Mouse (Mus musculus): ENCODE data around the gene Ift81. TPM values are rescaled to one million over a fixed set of nuclear protein-coding genes. Genes with fewer than 3 reads are reported as not detected.
"Not testable (repeated sequence)": the region's sequence is repeated elsewhere in the genome, so short reads cannot be mapped to it uniquely, and the experiment has no call there.

The Ift81 gene
- polyA plus RNA-seq, 1 experiment from 2014 or later: 39.6 TPM

DNA sequence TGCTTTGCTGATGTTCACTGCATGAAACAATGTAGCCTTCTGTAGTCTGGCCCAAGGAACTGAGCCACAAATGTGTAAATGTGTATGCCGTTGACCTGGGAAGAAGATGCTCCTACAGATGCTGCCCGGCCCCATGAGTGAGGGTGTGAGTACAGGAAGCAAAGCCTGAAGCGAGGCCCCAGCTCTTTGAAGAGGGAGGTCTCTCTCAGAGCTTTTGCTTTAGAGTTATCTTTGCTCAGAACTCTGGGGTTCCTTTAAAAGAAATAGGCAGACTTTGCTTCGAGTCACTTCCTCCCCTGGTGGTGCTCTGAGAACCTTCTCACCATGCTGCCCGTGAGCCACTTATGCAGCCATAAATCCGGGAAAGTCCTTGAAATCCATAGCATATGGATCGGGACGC lies 35.8 kb upstream of the Ift81 start:
- no peak for DNase-seq

DNA sequence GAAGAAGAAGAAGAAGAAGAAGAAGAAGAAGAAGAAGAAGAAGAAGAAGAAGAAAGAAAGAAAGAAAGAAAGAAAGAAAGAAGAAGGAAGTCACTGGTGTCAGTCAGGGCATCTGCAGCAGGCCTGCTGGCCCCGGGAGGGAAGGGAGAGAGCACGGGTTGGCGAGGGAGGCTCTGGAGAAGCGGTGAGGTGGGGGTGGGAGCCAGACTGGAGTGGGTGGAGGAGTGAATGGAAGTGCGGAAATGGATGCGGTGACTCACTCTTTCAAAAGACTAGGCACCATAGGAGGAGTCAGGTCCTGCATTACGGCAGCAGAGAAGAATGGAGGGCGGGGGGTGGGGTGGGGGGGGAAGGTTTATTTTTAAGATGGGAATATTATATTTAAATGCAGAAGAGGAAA lies 34.9 kb upstream of the Ift81 start:
- Histone ChIP-seq H3K4me1 (ENCODE audit: insufficient read depth) (peaks cover 2% of the 10 kb centered on the region; the same call in 1 of the 2 replicates), H3K4me2 (no peak overlapping the region), H3K36me3 (ENCODE audit: insufficient read depth) (no peaks in the 10 kb centered on the region), H3K9me3 (ENCODE audit: low read depth, low read length) (no peaks in the 10 kb centered on the region), H3K27me3 (ENCODE audit: insufficient read depth, low read length) (no peaks in the 10 kb centered on the region), H3K27ac (ENCODE audit: low read depth) (no peak overlapping the region), H3K9ac (no peak overlapping the region), H3K4me3 (ENCODE audit: low read depth, low read length) (no peak overlapping the region)
- WGBS: 72% methylated on average over 8 of the region's 8 CpGs
- ATAC-seq (ENCODE audit: insufficient read depth): no peak
- TF ChIP-seq CTCF (IDR thresholded peaks at IDR 0.05; ENCODE audit: low read depth): no peak
- DNase-seq: no peak

More for the DNA sequence above, 35.8 kb upstream of the Ift81 start:
- Histone ChIP-seq H3K9me3 (ENCODE audit: low read depth, low read length) (no peaks in the 10 kb centered on the region), H3K4me3 (ENCODE audit: low read depth, low read length) (no peak overlapping the region), H3K4me1 (ENCODE audit: insufficient read depth) (peaks cover 4% of the 10 kb centered on the region), H3K27ac (ENCODE audit: low read depth) (no peak overlapping the region), H3K27me3 (ENCODE audit: insufficient read depth, low read length) (no peaks in the 10 kb centered on the region), H3K4me2 (no peak overlapping the region), H3K36me3 (ENCODE audit: insufficient read depth) (no peaks in the 10 kb centered on the region), H3K9ac (no peak overlapping the region)
- TF ChIP-seq CTCF (IDR thresholded peaks at IDR 0.05; ENCODE audit: low read depth): no peak
- WGBS: 81% methylated on average over 8 of the region's 8 CpGs
- no peak for ATAC-seq (ENCODE audit: insufficient read depth)

DNA sequence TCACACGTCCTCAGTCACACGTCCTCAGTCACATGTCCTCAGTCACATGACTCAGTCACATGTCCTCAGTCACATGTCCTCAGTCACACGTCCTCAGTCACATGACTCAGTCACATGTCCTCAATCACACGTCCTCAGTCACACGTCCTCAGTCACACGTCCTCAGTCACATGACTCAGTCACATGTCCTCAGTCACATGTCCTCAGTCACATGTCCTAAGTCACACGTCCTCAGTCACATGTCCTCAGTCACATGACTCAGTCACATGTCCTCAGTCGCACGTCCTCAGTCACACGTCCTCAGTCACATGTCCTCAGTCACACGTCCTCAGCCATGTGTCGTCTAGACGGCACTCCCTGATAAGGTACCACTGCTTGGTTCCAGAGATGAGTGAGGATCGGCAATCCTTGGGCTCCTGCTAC lies 33.6 kb upstream of the Ift81 start:
- WGBS: 89% methylated on average over 13 of the region's 14 CpGs
- H3K27me3 ChIP-seq (ENCODE audit: insufficient read depth, low read length); H3K9ac ChIP-seq; H3K36me3 ChIP-seq (ENCODE audit: insufficient read depth); H3K9me3 ChIP-seq (ENCODE audit: low read depth, low read length); DNase-seq; H3K4me2 ChIP-seq; H3K4me1 ChIP-seq (ENCODE audit: insufficient read depth); H3K4me3 ChIP-seq (ENCODE audit: low read depth, low read length); ATAC-seq (ENCODE audit: insufficient read depth); H3K27ac ChIP-seq (ENCODE audit: low read depth): not testable (repeated sequence)

DNA sequence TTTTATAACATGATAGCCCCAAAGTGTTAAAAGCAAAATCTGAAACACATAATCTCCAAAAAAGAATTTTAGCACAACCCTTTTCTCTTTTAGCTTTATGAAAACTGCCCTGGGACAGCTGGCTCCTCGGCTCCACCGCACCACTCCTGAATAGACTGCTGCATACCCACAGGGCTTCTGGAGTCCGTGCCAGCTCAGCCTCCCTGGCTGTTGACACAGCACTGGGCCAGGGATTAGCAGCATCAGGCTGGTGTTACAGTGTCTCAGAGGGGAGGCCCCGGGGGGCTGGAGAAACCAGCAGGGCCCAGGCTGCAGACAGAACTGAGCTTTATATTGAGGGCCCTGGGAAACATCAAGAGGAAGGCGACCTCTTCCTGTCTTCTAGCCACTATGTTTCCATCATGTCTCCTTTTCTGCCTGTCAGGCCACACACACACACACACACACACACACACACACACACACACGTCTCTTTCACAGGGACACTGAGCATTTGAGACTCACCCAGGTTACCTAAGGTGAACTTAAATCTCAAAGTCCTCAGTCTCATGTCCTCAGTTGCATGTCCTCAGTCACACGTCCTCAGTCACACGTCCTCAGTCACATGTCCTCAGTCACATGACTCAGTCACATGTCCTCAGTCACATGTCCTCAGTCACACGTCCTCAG lies 33.1 kb upstream of the Ift81 start:
- H3K27me3 ChIP-seq (ENCODE audit: insufficient read depth, low read length): no peaks in the 10 kb centered on the region
- no peak overlapping the region for H3K4me3 ChIP-seq (ENCODE audit: low read depth, low read length)
- no peak overlapping the region for H3K4me2 ChIP-seq
- no peak overlapping the region for H3K27ac ChIP-seq (ENCODE audit: low read depth)
- 62% methylated on average over 9 of the region's 9 CpGs for WGBS
- DNase-seq: no peak
- H3K36me3 ChIP-seq (ENCODE audit: insufficient read depth): no peaks in the 10 kb centered on the region
- ATAC-seq (ENCODE audit: insufficient read depth): no peak
- H3K4me1 ChIP-seq (ENCODE audit: insufficient read depth): 0 out of 2 replicates have a peak, but pooled peaks cover 4% of the 10 kb centered on the region
- H3K9me3 ChIP-seq (ENCODE audit: low read depth, low read length): no peaks in the 10 kb centered on the region
- no peak overlapping the region for H3K9ac ChIP-seq
- TF ChIP-seq CTCF (IDR thresholded peaks at IDR 0.05; ENCODE audit: low read depth): no peak

DNA sequence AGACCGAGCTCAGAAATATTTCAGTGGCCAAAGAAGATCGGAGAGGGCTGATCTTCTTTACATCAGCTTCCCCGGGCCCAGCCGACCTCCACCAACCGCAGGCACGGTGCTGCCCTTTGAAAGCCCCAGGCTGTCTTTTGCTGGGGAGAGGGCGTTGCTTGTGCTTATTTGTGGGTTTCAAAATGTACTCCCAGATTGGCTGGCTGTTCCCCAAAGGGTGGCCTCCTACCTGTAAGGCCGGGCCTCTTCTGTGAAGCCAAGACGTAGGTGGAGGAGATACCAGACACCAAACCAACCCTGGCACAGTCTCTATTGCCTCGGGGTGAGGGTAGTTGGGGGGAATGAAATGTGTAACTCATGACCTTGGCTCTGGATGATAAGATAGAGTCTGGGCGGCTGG lies 31.7 kb upstream of the Ift81 start:
- no peak for ATAC-seq (ENCODE audit: insufficient read depth)
- 82% methylated on average over 11 of the region's 11 CpGs for WGBS

DNA sequence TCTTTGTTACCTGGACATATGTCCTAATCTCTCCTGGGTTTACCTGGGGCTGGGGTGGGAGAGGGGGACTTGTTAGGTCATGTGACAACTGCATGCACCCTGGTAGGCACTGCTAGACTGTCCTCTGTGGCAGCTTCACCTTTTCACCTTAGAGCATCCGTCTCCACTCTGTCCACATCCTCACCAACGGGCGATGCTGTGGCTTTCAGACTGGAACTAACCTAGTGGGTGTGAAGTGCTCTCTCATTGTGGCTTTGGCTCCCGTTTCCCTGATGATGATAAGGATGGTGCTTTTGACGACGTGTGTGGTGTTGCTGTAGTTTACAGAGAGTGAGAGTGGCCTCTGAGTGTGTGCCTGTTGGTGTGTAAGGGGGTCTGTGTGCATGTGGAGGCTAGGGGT lies 31.0 kb upstream of the Ift81 start:
- no peak for ATAC-seq (ENCODE audit: insufficient read depth)
- no peak for TF ChIP-seq CTCF (IDR thresholded peaks at IDR 0.05; ENCODE audit: low read depth)
- Histone ChIP-seq H3K4me1 (ENCODE audit: insufficient read depth) (0 out of 2 replicates have a peak, but pooled peaks cover 4% of the 10 kb centered on the region), H3K27ac (ENCODE audit: low read depth) (no peak overlapping the region), H3K27me3 (ENCODE audit: insufficient read depth, low read length) (no peaks in the 10 kb centered on the region), H3K36me3 (ENCODE audit: insufficient read depth) (no peaks in the 10 kb centered on the region), H3K9ac (no peak overlapping the region), H3K9me3 (ENCODE audit: low read depth, low read length) (no peaks in the 10 kb centered on the region), H3K4me2 (no peak overlapping the region), H3K4me3 (ENCODE audit: low read depth, low read length) (no peak overlapping the region)
- 51% methylated on average over 6 of the region's 6 CpGs for WGBS
- no peak for DNase-seq

More for the DNA sequence above, 31.7 kb upstream of the Ift81 start:
- DNase-seq: no peak
- Histone ChIP-seq H3K9ac (no peak overlapping the region), H3K27me3 (ENCODE audit: insufficient read depth, low read length) (no peaks in the 10 kb centered on the region), H3K4me1 (ENCODE audit: insufficient read depth) (0 out of 2 replicates have a peak, but pooled peaks cover 4% of the 10 kb centered on the region), H3K36me3 (ENCODE audit: insufficient read depth) (no peaks in the 10 kb centered on the region), H3K9me3 (ENCODE audit: low read depth, low read length) (no peaks in the 10 kb centered on the region), H3K27ac (ENCODE audit: low read depth) (no peak overlapping the region), H3K4me3 (ENCODE audit: low read depth, low read length) (no peak overlapping the region), H3K4me2 (no peak overlapping the region)
- TF ChIP-seq CTCF (IDR thresholded peaks at IDR 0.05; ENCODE audit: low read depth): no peak

DNA sequence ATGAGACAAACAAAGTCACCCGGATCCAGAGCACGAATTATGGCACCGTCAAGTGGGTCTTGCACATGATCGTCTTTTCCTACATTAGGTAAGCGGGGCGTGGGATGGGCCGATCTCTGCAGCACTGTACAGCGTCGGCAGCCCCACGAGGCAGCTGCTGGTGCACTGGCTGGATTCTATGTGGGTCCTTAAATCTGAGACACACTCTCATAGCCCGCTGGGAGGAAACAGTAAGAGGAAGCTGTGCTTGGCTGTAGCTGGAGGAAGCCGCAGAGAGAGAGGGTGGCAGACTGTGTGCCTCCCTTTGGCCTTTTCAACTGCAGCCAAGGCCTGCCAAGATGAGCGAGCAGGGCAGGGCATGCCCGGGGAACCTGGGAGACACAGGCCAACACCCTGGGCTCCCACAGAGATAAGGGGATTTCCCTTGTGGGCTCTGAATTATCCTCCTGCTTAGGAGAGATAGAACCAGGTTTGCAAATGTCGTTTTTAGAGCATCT lies 29.8 kb upstream of the Ift81 start:
- H3K4me3 ChIP-seq (ENCODE audit: low read depth, low read length): no peak overlapping the region
- H3K4me1 ChIP-seq (ENCODE audit: insufficient read depth): 0 out of 2 replicates have a peak, but pooled peaks cover 4% of the 10 kb centered on the region
- no peaks in the 10 kb centered on the region for H3K27me3 ChIP-seq (ENCODE audit: insufficient read depth, low read length)
- 0 out of 2 replicates have a peak overlapping the region, but pooled peaks have one; percentile 24 for H3K27ac ChIP-seq (ENCODE audit: low read depth)
- H3K9ac ChIP-seq: no peak overlapping the region
- 65% methylated on average over 15 of the region's 15 CpGs for WGBS
- no peaks in the 10 kb centered on the region for H3K36me3 ChIP-seq (ENCODE audit: insufficient read depth)
- DNase-seq (no peak), ATAC-seq (ENCODE audit: insufficient read depth) (no peak)
- H3K9me3 ChIP-seq (ENCODE audit: low read depth, low read length): no peaks in the 10 kb centered on the region
- TF ChIP-seq CTCF (IDR thresholded peaks at IDR 0.05; ENCODE audit: low read depth): no peak
- peak overlapping the region; percentile 29; the same call in 1 of the 2 replicates for H3K4me2 ChIP-seq

Measured in lung, embryonic 14.5 days (tissue).